Mouse (Mus musculus) stomach, postnatal 0 days (tissue): ENCODE measurements around the gene Ano5.

Experiments
- CTCF ChIP-seq: IDR thresholded peaks from 2 replicates; pipeline ENCODE4 v1.5.1; 2016; ENCODE audit warnings: antibody characterized with exemption, low read depth, mild to moderate bottlenecking, moderate library complexity
- EP300 ChIP-seq: optimal IDR thresholded peaks from 2 replicates; pipeline ENCODE3; 2016; ENCODE audit warnings: antibody characterized with exemption

GRCm38 (mm10) chr7:51625591-51626255 is 114.9 kb downstream of the Ano5 start:
- TF ChIP-seq CTCF, result no peak
- TF ChIP-seq EP300, result no peak
